Mouse (Mus musculus) adrenal gland, adult (tissue): Measurements from ENCODE around the gene Gm9821.
A peak's percentile ranks its signal among the peaks of the same experiment; 100 is the strongest.

Source experiments
- DNase-seq, 2 experiments: peaks; one replicate each; pipeline ENCODE4 v3.0.0; 2022 to 2023; ENCODE audit warnings: low spot score in 1 of 2; ENCODE audit not compliant: inconsistent age in 2 of 2

Gene Gm9821

GRCm38 (mm10) chr2:91925442-91925841, 20.1 kb upstream of the Gm9821 start:
- no peak for DNase-seq

- DNase-seq: no peak
These were observed 18.6 kb upstream of the Gm9821 start, which contains the start of gene Chrm4 for GRCm38 (mm10) chr2:91926949-91927348. Chrm4 (plus strand) TSS chr2:91927249.

GRCm38 (mm10) chr2:91927826-91928533, 17.5 kb upstream of the Gm9821 start:
- DNase-seq: peak; percentile 78 to 90

- no peak for DNase-seq
These were observed 16.8 kb upstream of the Gm9821 start for GRCm38 (mm10) chr2:91928534-91929350.

GRCm38 (mm10) chr2:91929455-91929854, 16.0 kb upstream of the Gm9821 start:
- no peak for DNase-seq

GRCm38 (mm10) chr2:91929936-91930335, 15.6 kb upstream of the Gm9821 start:
- DNase-seq: peak in 1 of 2 experiments; percentile 89

- no peak for DNase-seq
These were observed 14.7 kb upstream of the Gm9821 start for GRCm38 (mm10) chr2:91930761-91931291.

- peak in 1 of 2 experiments; percentile 52 for DNase-seq
These were observed 14.0 kb upstream of the Gm9821 start for GRCm38 (mm10) chr2:91931328-91932159.

GRCm38 (mm10) chr2:91932160-91932711, 13.3 kb upstream of the Gm9821 start, which contains the start of gene Mdk:
Mdk (minus strand) TSS chr2:91932297.
- no peak for DNase-seq

GRCm38 (mm10) chr2:91932737-91933350, 12.7 kb upstream of the Gm9821 start:
- no peak for DNase-seq

- DNase-seq: no peak
These were observed 12.0 kb upstream of the Gm9821 start for GRCm38 (mm10) chr2:91933471-91933870.

GRCm38 (mm10) chr2:91934016-91934415, 11.5 kb upstream of the Gm9821 start:
- no peak for DNase-seq

GRCm38 (mm10) chr2:91934826-91935525, 10.5 kb upstream of the Gm9821 start:
- DNase-seq: no peak

- no peak for DNase-seq
These were observed 9.3 kb upstream of the Gm9821 start for GRCm38 (mm10) chr2:91936154-91936553.

- DNase-seq: no peak
These were observed 6.1 kb upstream of the Gm9821 start for GRCm38 (mm10) chr2:91939303-91939935.

- no peak for DNase-seq
These were observed 3.1 kb upstream of the Gm9821 start for GRCm38 (mm10) chr2:91942356-91942755.

- peak; percentile 76 to 90 for DNase-seq
These were observed 1.1 kb upstream of the Gm9821 start for GRCm38 (mm10) chr2:91944170-91944950.

- peak in 1 of 2 experiments; percentile 65 for DNase-seq
These were observed 1.3 kb downstream of the Gm9821 start for GRCm38 (mm10) chr2:91946836-91947235.
